Mouse (Mus musculus): ENCODE data around the gene Ftl1-ps1. TPM values are rescaled to one million over a fixed set of nuclear protein-coding genes. Genes with fewer than 3 reads are reported as not detected.
A peak's percentile ranks its signal among the peaks of the same experiment; 100 is the strongest.

The Ftl1-ps1 gene
- polyA plus RNA-seq (2014; fragmentation: Nextera tagmentation; extraction: Ambion mirVana), result 52.6 and 54.0 TPM in 2 replicates

DNA sequence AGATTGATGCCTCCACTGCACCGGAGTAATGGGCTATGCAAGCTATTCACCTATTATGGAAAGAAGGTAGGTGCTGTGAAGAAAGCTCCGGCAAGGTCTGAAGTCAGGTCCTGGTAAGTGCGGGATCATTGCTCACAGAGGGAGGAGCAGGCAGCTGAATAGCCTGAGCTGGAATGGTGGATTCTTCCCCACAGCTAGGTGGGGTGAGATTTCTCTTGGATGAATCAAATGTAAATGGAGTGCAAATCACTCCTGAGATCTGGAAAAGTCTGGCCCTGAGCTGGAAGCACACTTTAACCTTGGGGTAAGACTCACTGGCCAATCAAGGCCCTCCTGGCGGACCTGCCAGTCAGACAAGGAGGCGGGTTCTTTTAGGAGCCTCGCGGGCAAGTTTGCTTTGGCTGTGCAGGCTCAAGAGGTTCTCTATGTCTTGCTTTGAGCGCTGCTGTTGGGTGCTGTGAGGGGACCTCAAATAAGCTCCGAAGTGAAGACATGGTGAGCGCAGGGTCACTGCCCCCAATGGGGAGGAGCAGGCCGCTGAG lies at the start of gene Ftl1-ps1:
Gene Ftl1-ps1 (plus strand): TSS at position 397 of the 542 bp plus-strand sequence.
- H3K4me3 ChIP-seq (ENCODE audit: control insufficient read depth in 1 of 2, insufficient read depth in 1 of 2, low read depth in 1 of 2, low read length in 2 of 2), result peak within 1 kb of the TSS; percentile 3 to 21; a peak in 3 of 4 replicates
- H3K36me3 ChIP-seq (ENCODE audit: control insufficient read depth, insufficient read depth, low read length), result no peaks in the 10 kb centered on the region
- H3K9ac ChIP-seq (ENCODE audit: low read length), result no peak within 1 kb of the TSS
- H3K9me3 ChIP-seq (ENCODE audit: control insufficient read depth, low read length), result no peaks in the 10 kb centered on the region
- no peak within 1 kb of the TSS for H3K27ac ChIP-seq (replicated peaks in 1 of 2; ENCODE audit: control insufficient read depth in 1 of 2, insufficient read depth in 1 of 2, low read depth in 2 of 2, low read length in 2 of 2)
- peak within 1 kb of the TSS; percentile 52 for H3K4me2 ChIP-seq (ENCODE audit: low read length)
- H3K4me1 ChIP-seq (ENCODE audit: control insufficient read depth in 2 of 2, insufficient read depth in 2 of 2, low read length in 2 of 2), result no peaks in the 10 kb centered on the region
- ATAC-seq (ENCODE audit: insufficient number of reproducible peaks, insufficient read depth, low FRiP score, low read depth), result no peak
- 13% methylated on average over 11 of the region's 11 CpGs for WGBS
- no peaks in the 10 kb centered on the region for H3K27me3 ChIP-seq (ENCODE audit: control insufficient read depth, insufficient read depth, low read length)

DNA sequence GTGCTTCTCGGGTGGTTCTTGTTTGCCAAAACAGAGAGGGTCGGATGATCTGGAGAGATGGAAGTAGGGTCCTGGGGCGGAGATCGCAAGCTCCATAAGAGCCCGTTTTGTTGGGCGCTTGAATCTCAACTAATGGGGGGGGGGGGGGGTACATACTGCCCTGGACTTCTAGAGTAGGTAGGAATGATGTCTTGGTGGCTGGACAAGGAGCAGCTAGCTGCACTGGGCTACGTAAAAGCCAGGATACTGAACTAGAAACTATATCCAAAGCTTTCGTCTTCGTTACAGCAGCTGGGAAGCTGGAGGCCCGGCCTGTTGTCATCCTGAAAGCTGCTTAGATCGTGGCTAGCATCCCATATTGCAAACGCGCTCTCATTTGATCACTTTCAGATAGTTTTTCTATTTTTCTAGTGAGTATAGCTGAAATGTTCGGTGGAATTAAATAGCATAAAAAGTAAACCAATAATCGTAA lies 49.0 kb upstream of the Ftl1-ps1 start:
- Histone ChIP-seq H3K4me1 (ENCODE audit: control insufficient read depth in 2 of 2, insufficient read depth in 2 of 2, low read length in 2 of 2) (peaks cover 0 to 13% of the 10 kb centered on the region in 2 experiments; a peak in 2 of 4 replicates), H3K4me3 (ENCODE audit: control insufficient read depth in 1 of 2, insufficient read depth in 1 of 2, low read depth in 1 of 2, low read length in 2 of 2) (peak overlapping the region; percentile 68 to 95), H3K4me2 (ENCODE audit: low read length) (peak overlapping the region; percentile 84), H3K36me3 (ENCODE audit: control insufficient read depth, insufficient read depth, low read length) (peaks cover 21% of the 10 kb centered on the region), H3K9ac (ENCODE audit: low read length) (peak overlapping the region; percentile 92), H3K27ac (replicated peaks in 1 of 2; ENCODE audit: control insufficient read depth in 1 of 2, insufficient read depth in 1 of 2, low read depth in 2 of 2, low read length in 2 of 2) (peak overlapping the region; percentile 68 to 94), H3K9me3 (ENCODE audit: control insufficient read depth, low read length) (no peaks in the 10 kb centered on the region), H3K27me3 (ENCODE audit: control insufficient read depth, insufficient read depth, low read length) (no peaks in the 10 kb centered on the region)
- 2% methylated on average over 15 of the region's 15 CpGs for WGBS
- ATAC-seq (ENCODE audit: insufficient number of reproducible peaks, insufficient read depth, low FRiP score, low read depth), result peak; percentile 51; the same call in 1 of the 2 replicates

DNA sequence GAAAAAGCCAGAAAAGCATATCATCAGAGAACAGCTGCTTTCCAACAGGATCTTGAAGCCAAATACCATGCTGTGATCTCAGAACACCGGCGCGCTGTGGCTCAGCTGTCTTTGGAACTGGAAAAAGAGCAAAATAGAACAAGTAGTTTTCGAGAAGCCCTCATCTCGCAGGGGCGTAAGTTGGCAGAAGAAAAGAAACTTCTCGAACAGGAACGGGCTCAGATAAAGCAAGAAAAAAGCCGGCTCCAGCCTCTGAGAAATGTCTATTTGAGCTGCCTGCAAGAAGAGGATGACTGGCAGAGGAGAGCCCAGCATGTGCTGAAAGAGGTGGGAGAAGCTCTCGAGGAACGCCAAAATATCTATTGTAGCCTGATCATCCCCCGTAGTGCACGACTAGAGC lies 43.0 kb upstream of the Ftl1-ps1 start:
- no peak overlapping the region for H3K4me3 ChIP-seq (ENCODE audit: control insufficient read depth in 1 of 2, insufficient read depth in 1 of 2, low read depth in 1 of 2, low read length in 2 of 2)
- WGBS, result 92% methylated on average over 13 of the region's 13 CpGs
- 0 out of 4 replicates have a peak, but pooled peaks cover 0 to under 1% of the 10 kb centered on the region in 2 experiments for H3K4me1 ChIP-seq (ENCODE audit: control insufficient read depth in 2 of 2, insufficient read depth in 2 of 2, low read length in 2 of 2)
- no peaks in the 10 kb centered on the region for H3K9me3 ChIP-seq (ENCODE audit: control insufficient read depth, low read length)
- no peak overlapping the region for H3K27ac ChIP-seq (replicated peaks in 1 of 2; ENCODE audit: control insufficient read depth in 1 of 2, insufficient read depth in 1 of 2, low read depth in 2 of 2, low read length in 2 of 2)
- H3K4me2 ChIP-seq (ENCODE audit: low read length), result no peak overlapping the region
- peaks cover 81% of the 10 kb centered on the region for H3K36me3 ChIP-seq (ENCODE audit: control insufficient read depth, insufficient read depth, low read length)
- H3K27me3 ChIP-seq (ENCODE audit: control insufficient read depth, insufficient read depth, low read length), result no peaks in the 10 kb centered on the region
- ATAC-seq (ENCODE audit: insufficient number of reproducible peaks, insufficient read depth, low FRiP score, low read depth), result no peak
- H3K9ac ChIP-seq (ENCODE audit: low read length), result no peak overlapping the region

DNA sequence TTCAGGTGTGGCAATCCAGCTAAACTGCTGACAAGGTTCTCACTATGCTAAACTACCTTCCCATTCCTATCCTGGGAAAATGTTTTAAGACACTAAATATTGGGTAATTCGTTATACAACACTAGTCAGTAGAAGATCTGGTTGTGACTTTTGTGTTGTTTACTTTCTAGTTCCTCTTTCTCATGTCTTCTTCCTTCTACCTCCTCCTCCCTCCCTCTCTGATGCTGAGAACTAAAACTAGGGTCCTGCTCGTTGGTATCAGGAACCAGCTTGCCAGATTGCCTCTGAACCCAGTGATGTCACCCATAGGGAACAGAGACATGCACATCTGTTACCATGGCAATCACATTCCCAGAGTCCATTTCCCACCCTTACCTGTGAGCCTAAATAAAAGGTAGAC lies 37.3 kb upstream of the Ftl1-ps1 start:
- H3K27ac ChIP-seq (replicated peaks in 1 of 2; ENCODE audit: control insufficient read depth in 1 of 2, insufficient read depth in 1 of 2, low read depth in 2 of 2, low read length in 2 of 2), result no peak overlapping the region; a peak in 1 of 4 replicates
- peaks cover 12 to 31% of the 10 kb centered on the region in 2 experiments for H3K4me1 ChIP-seq (ENCODE audit: control insufficient read depth in 2 of 2, insufficient read depth in 2 of 2, low read length in 2 of 2)
- ATAC-seq (ENCODE audit: insufficient number of reproducible peaks, insufficient read depth, low FRiP score, low read depth), result no peak
- no peak overlapping the region for H3K9ac ChIP-seq (ENCODE audit: low read length)
- WGBS, result 68% methylated on average over 2 of the region's 2 CpGs
- no peaks in the 10 kb centered on the region for H3K27me3 ChIP-seq (ENCODE audit: control insufficient read depth, insufficient read depth, low read length)
- H3K4me2 ChIP-seq (ENCODE audit: low read length), result peak overlapping the region; percentile 77
- no peaks in the 10 kb centered on the region for H3K9me3 ChIP-seq (ENCODE audit: control insufficient read depth, low read length)
- no peak overlapping the region for H3K4me3 ChIP-seq (ENCODE audit: control insufficient read depth in 1 of 2, insufficient read depth in 1 of 2, low read depth in 1 of 2, low read length in 2 of 2)
- H3K36me3 ChIP-seq (ENCODE audit: control insufficient read depth, insufficient read depth, low read length), result peaks cover 54% of the 10 kb centered on the region

DNA sequence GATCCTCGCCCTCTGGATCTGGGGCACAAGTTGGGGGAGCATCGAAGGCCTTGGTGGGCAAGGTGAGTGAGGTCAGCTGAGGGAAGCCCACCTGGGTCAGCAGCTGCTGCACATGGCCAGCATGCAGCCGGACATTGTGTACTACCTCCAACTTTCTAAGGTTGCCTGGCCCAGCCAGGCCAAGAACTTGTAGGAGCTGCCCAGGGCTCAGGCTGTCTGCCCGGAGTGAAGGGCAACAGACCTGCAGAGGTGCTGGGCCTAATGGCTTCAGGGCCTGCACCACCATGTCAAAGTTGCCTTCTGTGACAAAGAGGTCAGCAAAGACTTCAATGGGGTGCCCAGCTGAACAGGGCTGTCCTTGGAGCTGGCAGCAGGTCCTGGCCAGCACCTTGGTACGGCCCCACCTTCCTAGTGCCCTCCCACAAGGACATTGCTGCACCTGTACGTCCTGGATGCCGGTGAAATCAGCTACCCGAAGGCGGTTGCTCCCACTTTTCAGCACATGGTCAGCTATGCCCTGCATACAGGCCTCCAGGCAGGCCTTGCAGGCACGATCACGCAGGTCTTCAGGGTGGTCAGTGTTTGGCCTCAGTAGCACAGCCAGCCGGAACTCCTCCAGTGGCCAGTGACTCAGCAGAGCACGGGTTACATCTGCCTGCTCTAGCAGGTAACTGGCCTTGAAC lies 36.2 kb upstream of the Ftl1-ps1 start:
- Histone ChIP-seq H3K36me3 (ENCODE audit: control insufficient read depth, insufficient read depth, low read length) (peaks cover 43% of the 10 kb centered on the region), H3K9ac (ENCODE audit: low read length) (peak overlapping the region; percentile 74), H3K9me3 (ENCODE audit: control insufficient read depth, low read length) (no peaks in the 10 kb centered on the region), H3K27ac (replicated peaks in 1 of 2; ENCODE audit: control insufficient read depth in 1 of 2, insufficient read depth in 1 of 2, low read depth in 2 of 2, low read length in 2 of 2) (peak overlapping the region; percentile 94 to 95), H3K4me3 (ENCODE audit: control insufficient read depth in 1 of 2, insufficient read depth in 1 of 2, low read depth in 1 of 2, low read length in 2 of 2) (peak overlapping the region; percentile 35 to 46), H3K4me2 (ENCODE audit: low read length) (peak overlapping the region; percentile 77), H3K27me3 (ENCODE audit: control insufficient read depth, insufficient read depth, low read length) (no peaks in the 10 kb centered on the region), H3K4me1 (ENCODE audit: control insufficient read depth in 2 of 2, insufficient read depth in 2 of 2, low read length in 2 of 2) (peaks cover 12 to 31% of the 10 kb centered on the region in 2 experiments)
- WGBS, result 52% methylated on average over 13 of the region's 13 CpGs
- ATAC-seq (ENCODE audit: insufficient number of reproducible peaks, insufficient read depth, low FRiP score, low read depth), result peak; percentile 58

DNA sequence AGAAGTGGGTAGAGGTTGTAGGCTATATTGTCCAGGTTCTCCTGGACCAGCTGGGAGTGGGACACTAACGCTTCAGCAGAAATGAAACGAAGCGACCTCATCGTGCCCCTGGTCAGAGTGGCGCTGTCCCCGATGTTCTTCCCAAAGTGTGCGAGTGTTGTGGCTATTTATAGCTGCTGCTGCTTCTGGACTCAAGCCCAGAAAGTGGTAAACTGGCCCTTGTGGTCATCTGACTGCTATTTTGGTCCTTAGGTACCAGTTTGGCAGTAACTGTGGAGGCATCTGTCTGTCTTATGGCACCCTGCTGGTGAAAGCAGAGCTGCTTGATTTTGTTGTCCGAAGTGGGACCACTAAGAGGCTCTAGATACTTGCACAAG lies 35.6 kb upstream of the Ftl1-ps1 start, which contains the start of gene Lrrc14b:
Gene Lrrc14b (minus strand): TSS at position 147 of the 377 bp plus-strand sequence.
- Histone ChIP-seq H3K4me3 (ENCODE audit: control insufficient read depth in 1 of 2, insufficient read depth in 1 of 2, low read depth in 1 of 2, low read length in 2 of 2) (peak within 1 kb of the TSS; percentile 35 to 46), H3K4me2 (ENCODE audit: low read length) (peak within 1 kb of the TSS; percentile 77), H3K27me3 (ENCODE audit: control insufficient read depth, insufficient read depth, low read length) (no peaks in the 10 kb centered on the region), H3K9me3 (ENCODE audit: control insufficient read depth, low read length) (no peaks in the 10 kb centered on the region), H3K4me1 (ENCODE audit: control insufficient read depth in 2 of 2, insufficient read depth in 2 of 2, low read length in 2 of 2) (peaks cover 12 to 31% of the 10 kb centered on the region in 2 experiments), H3K9ac (ENCODE audit: low read length) (peak within 1 kb of the TSS; percentile 74), H3K27ac (replicated peaks in 1 of 2; ENCODE audit: control insufficient read depth in 1 of 2, insufficient read depth in 1 of 2, low read depth in 2 of 2, low read length in 2 of 2) (peak within 1 kb of the TSS; percentile 94 to 95), H3K36me3 (ENCODE audit: control insufficient read depth, insufficient read depth, low read length) (peaks cover 37% of the 10 kb centered on the region)
- peak; percentile 84 for ATAC-seq (ENCODE audit: insufficient number of reproducible peaks, insufficient read depth, low FRiP score, low read depth)
- WGBS, result 19% methylated on average over 8 of the region's 8 CpGs

DNA sequence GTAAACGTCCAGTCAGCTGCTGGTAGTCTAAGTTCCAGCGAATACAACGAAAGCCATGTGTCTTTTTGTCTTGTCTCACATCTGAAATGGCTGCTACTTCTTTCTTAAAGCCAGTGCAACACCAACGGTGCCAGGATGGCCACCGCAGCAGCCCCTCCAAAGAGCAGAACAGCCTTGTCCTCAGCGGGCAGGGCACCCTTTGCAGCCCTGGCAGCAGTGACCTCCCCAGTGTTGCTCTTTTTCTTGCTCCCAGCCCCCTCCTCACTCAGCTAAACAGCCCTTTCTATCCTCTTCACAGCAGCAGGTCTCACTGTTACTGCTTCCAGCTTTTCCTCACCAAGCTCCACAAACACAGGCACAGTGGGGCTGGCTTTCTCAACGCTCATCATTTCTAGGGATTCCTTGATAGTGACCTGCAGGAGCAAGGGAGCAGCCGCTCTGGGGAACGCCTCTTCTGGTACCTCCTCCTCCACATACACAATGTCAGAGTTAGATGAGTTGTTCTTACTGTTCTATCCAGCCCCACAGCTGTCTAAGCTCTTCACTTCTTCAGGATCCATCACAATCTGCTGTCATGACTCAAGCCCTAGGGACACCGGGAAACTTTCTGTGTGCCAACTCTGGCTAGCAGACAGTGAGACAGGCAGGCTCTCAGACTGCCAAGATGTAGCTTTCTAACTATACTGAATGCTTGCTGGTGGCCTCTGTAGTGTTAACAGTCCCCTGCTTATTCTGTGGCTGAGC lies 17.8 kb upstream of the Ftl1-ps1 start:
- Histone ChIP-seq H3K36me3 (ENCODE audit: control insufficient read depth, insufficient read depth, low read length) (0 out of 2 replicates have a peak, but pooled peaks cover 4% of the 10 kb centered on the region), H3K9me3 (ENCODE audit: control insufficient read depth, low read length) (no peaks in the 10 kb centered on the region), H3K27me3 (ENCODE audit: control insufficient read depth, insufficient read depth, low read length) (no peaks in the 10 kb centered on the region), H3K4me1 (ENCODE audit: control insufficient read depth in 2 of 2, insufficient read depth in 2 of 2, low read length in 2 of 2) (no peaks in the 10 kb centered on the region), H3K27ac (replicated peaks in 1 of 2; ENCODE audit: control insufficient read depth in 1 of 2, insufficient read depth in 1 of 2, low read depth in 2 of 2, low read length in 2 of 2) (no peak overlapping the region), H3K4me2 (ENCODE audit: low read length) (no peak overlapping the region), H3K4me3 (ENCODE audit: control insufficient read depth in 1 of 2, insufficient read depth in 1 of 2, low read depth in 1 of 2, low read length in 2 of 2) (no peak overlapping the region), H3K9ac (ENCODE audit: low read length) (no peak overlapping the region)
- 62% methylated on average over 10 of the region's 10 CpGs for WGBS
- no peak for ATAC-seq (ENCODE audit: insufficient number of reproducible peaks, insufficient read depth, low FRiP score, low read depth)
